Mouse (Mus musculus) C2C12 (cell line): Measurements from ENCODE around the gene Trex2.

Source experiments
- CEBPB ChIP-seq: IDR thresholded peaks from one replicate; pipeline ENCODE4 v1.6.1; 2011; ENCODE audit warnings: low read depth, mild to moderate bottlenecking, control low read depth, moderate library complexity
- CTCF ChIP-seq: IDR thresholded peaks from one replicate; pipeline ENCODE4 v1.5.1; 2011; ENCODE audit not compliant: control insufficient read depth, insufficient read depth, insufficient read length
- MAX ChIP-seq: IDR thresholded peaks from one replicate; pipeline ENCODE4 v1.6.1; 2011; ENCODE audit warnings: mild to moderate bottlenecking, control low read depth
- MYOD1 ChIP-seq: IDR thresholded peaks from one replicate; pipeline ENCODE4 v1.6.1; 2011; ENCODE audit warnings: low read depth; ENCODE audit not compliant: control insufficient read depth, insufficient read length
- USF1 ChIP-seq: IDR thresholded peaks from one replicate; pipeline ENCODE4 v1.6.1; 2011; ENCODE audit warnings: low read depth, mild to moderate bottlenecking, control low read depth, moderate library complexity

GRCm38 (mm10) chrX:73432850-73433249 is 2.3 kb downstream of the Trex2 start:
- TF ChIP-seq CTCF (no peak), USF1 (no peak), MYOD1 (no peak), MAX (no peak), CEBPB (no peak)
